13 mouse cellular contexts compared by ENCODE assay signal in the genomic region with DNA sequence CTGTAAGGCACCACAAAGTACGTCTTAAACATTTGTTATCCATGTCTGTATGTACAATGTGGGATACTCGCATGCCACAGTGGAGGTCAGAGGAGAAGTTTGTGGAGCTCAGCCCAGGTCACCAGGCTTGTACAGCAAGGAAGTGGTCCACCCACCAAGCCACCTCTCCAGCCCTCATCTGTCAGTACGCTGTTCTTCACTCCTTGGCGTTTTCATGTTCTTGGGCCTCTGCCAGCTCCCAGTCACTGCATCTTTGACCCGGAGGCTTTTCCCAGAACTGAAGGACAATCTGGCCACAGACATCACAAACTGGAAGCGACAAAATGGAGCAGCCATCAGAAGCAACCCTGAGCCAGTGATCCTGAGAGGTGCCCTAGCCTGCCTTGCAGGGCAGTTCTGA. TPM values are rescaled to one million over a fixed set of nuclear protein-coding genes. Genes with fewer than 3 reads are reported as not detected.
A peak's percentile ranks its signal among the peaks of the same experiment; 100 is the strongest.
DNase-seq lines count a peak whose midpoint lies in the region; ATAC-seq and TF ChIP-seq lines count a peak whose summit lies in the region.
"Had no signal": no experiment of that assay in that cellular context is flagged by ENCODE, and none has a peak within 500 bp of the region (broad histone marks: within the 10 kb centered on the region; RNA-seq: fewer than 3 reads in every experiment).

No protein-coding gene starts in this region.

- no peak overlapping the region for H3K4me3 ChIP-seq in forebrain, postnatal 0 days (ENCODE audit: low read depth, low read length)

- no peaks in the 10 kb centered on the region for H3K36me3 ChIP-seq in forebrain, postnatal 0 days (ENCODE audit: insufficient read depth)

- WGBS in forebrain, postnatal 0 days: 78% methylated on average over 6 of the region's 6 CpGs

- H3K9ac ChIP-seq in forebrain, postnatal 0 days: no peak overlapping the region
- H3K9ac ChIP-seq: liver, postnatal 0 days had no signal

- H3K27ac ChIP-seq in forebrain, postnatal 0 days (ENCODE audit: low read depth, low read length): no peak overlapping the region

- no peaks in the 10 kb centered on the region for H3K27me3 ChIP-seq in forebrain, postnatal 0 days (ENCODE audit: insufficient read depth, low read length)

- ATAC-seq in forebrain, postnatal 0 days: no peak
- ATAC-seq: liver, postnatal 0 days had no signal

- H3K9me3 ChIP-seq in forebrain, postnatal 0 days (ENCODE audit: low read length): 0 out of 2 replicates have a peak, but pooled peaks cover 3% of the 10 kb centered on the region

- H3K4me2 ChIP-seq in forebrain, postnatal 0 days (ENCODE audit: low read depth): no peak overlapping the region

- TF ChIP-seq CTCF in forebrain, postnatal 0 days (IDR thresholded peaks at IDR 0.05; ENCODE audit: low read depth): no peak

- peak; percentile 40 for DNase-seq in 3T3-L1 (ENCODE audit: low read depth, low spot score)
- peak; percentile 78 for DNase-seq in adipocyte (ENCODE audit: low spot score)
- DNase-seq in kidney, adult 11 months: peak; percentile 39
- peak; percentile 75 to 83 for DNase-seq in kidney, postnatal 4 days
- no peak for DNase-seq in left cerebral cortex, postnatal 14 days (ENCODE audit: low spot score in 2 of 2)
- no peak for DNase-seq in frontal cortex, postnatal 25 days (ENCODE audit: low spot score in 2 of 2)
- no peak for DNase-seq in forebrain, postnatal 0 days
- DNase-seq: liver, postnatal 0 days; thymus, postnatal 25 days had no signal

- no peaks in the 10 kb centered on the region for H3K4me1 ChIP-seq in forebrain, postnatal 0 days (ENCODE audit: insufficient read depth)

- intact Hi-C loops in left cerebral cortex, postnatal 14 days (cut with DNase I): no loop called here

RNA-seq across cellular contexts. Expression of gene Tuba3b, which starts 22.7 kb away (rescaled TPM):
- total RNA-seq in left cerebral cortex, postnatal 14 days (2021): not detected
- not detected in 2 replicates for total RNA-seq in forebrain, postnatal 0 days (2014; rRNA removed)
- polyA plus RNA-seq in forebrain, postnatal 0 days (2015; fragmentation: Nextera tagmentation; extraction: Ambion mirVana): not detected in 2 replicates
- total RNA-seq: common myeloid progenitor, adult 5-6 weeks; hematopoietic stem cell, adult 5-6 weeks; left cerebral cortex, postnatal 36 days had no signal
- polyA plus RNA-seq: large intestine, adult 2 months; liver, postnatal 0 days had no signal

RNA-seq across cellular contexts. Expression of gene Lmntd1, which starts 24.1 kb away (rescaled TPM):
- 1 to 10 TPM; 2.2 to 2.4 TPM for total RNA-seq in left cerebral cortex, postnatal 14 days (2021)
- 1.4 and 2.1 TPM in 2 replicates for total RNA-seq in forebrain, postnatal 0 days (2014; rRNA removed)
- polyA plus RNA-seq in forebrain, postnatal 0 days (2015; fragmentation: Nextera tagmentation; extraction: Ambion mirVana): 1.1 and 1.3 TPM in 2 replicates
- total RNA-seq: common myeloid progenitor, adult 5-6 weeks; hematopoietic stem cell, adult 5-6 weeks had no signal
- polyA plus RNA-seq: liver, postnatal 0 days had no signal

Comparison
In these comparisons a context has a peak if more than half of its experiments do, and no peak if none do; other contexts are left out.
1. DNase-seq: peak in 3T3-L1 (single experiment), adipocyte (single experiment), kidney, adult 11 months (single experiment) and kidney, postnatal 4 days (2 of 2); none in left cerebral cortex, postnatal 14 days (0 of 2), frontal cortex, postnatal 25 days (0 of 2) and forebrain, postnatal 0 days (single experiment).